Comparison of ENCODE assay signal across 34 mouse cellular contexts in the genomic region with DNA sequence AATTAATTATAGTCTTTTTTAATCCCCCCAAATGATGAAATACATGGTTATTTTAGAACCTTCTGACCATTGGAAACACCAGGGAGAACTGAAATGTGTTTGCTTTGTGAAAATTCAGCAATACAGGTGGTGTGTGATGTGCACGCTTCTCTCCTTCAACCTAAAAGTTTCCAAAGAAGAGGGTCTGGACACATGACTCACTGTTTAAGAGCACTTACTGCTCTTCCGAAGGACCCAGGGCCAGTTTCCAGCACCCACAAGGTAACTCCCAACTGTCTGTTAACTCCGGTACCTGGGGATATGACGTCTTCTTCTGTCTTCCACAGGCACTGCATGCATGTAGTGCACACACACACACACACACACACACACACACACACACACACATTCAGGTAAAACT.
"Had no signal": no experiment of that assay in that cellular context is flagged by ENCODE, and none has a peak within 500 bp of the region (broad histone marks: within the 10 kb centered on the region; RNA-seq: fewer than 3 reads in every experiment).

No protein-coding gene starts in this region.

- DNase-seq: heart, postnatal 10 days; heart, postnatal 14 days; heart, postnatal 36 days; heart, postnatal 4 days; kidney, adult 11 months; kidney, adult 18-20 months; kidney, adult 2 months; kidney, adult 8-10 months; kidney, adult 9 months; kidney, postnatal 10 days; kidney, postnatal 14 days; kidney, postnatal 25 days; kidney, postnatal 36 days; kidney, postnatal 4 days; layer of hippocampus, adult 9-11 months; layer of hippocampus, postnatal 36 days had no signal

- H3K36me3 ChIP-seq: heart, embryonic 10.5 days; heart, embryonic 12.5 days; heart, embryonic 13.5 days; heart, embryonic 15.5 days; hindbrain, embryonic 10.5 days; hindbrain, embryonic 12.5 days; hindbrain, embryonic 13.5 days; hindbrain, embryonic 15.5 days; intestine, embryonic 15.5 days; kidney, embryonic 15.5 days had no signal

- H3K4me2 ChIP-seq: heart, embryonic 12.5 days; heart, embryonic 13.5 days; heart, embryonic 15.5 days; hindbrain, embryonic 12.5 days; hindbrain, embryonic 13.5 days; hindbrain, embryonic 14.5 days; hindbrain, embryonic 15.5 days; intestine, embryonic 15.5 days; kidney, embryonic 15.5 days had no signal

- H3K27me3 ChIP-seq: heart, embryonic 12.5 days; heart, embryonic 13.5 days; heart, embryonic 15.5 days; hindbrain, embryonic 12.5 days; hindbrain, embryonic 13.5 days; hindbrain, embryonic 15.5 days; intestine, embryonic 15.5 days; kidney, embryonic 15.5 days had no signal

- H3K27ac ChIP-seq: heart, embryonic 10.5 days; heart, embryonic 13.5 days; heart, embryonic 15.5 days; hindbrain, embryonic 10.5 days; hindbrain, embryonic 12.5 days; hindbrain, embryonic 13.5 days; hindbrain, embryonic 14.5 days; hindbrain, embryonic 15.5 days; hindbrain, postnatal 0 days; intestine, embryonic 15.5 days; kidney, embryonic 15.5 days; kidney, postnatal 0 days; layer of hippocampus, adult 2 months had no signal

- H3K4me1 ChIP-seq: heart, embryonic 12.5 days; heart, embryonic 13.5 days; heart, embryonic 15.5 days; hindbrain, embryonic 10.5 days; hindbrain, embryonic 12.5 days; hindbrain, embryonic 13.5 days; hindbrain, embryonic 15.5 days; intestine, embryonic 15.5 days; kidney, embryonic 15.5 days had no signal

- H3K4me3 ChIP-seq: heart, embryonic 10.5 days; heart, embryonic 12.5 days; heart, embryonic 13.5 days; heart, embryonic 15.5 days; hindbrain, embryonic 10.5 days; hindbrain, embryonic 12.5 days; hindbrain, embryonic 13.5 days; hindbrain, embryonic 15.5 days; intestine, embryonic 15.5 days; kidney, embryonic 15.5 days; layer of hippocampus, adult 2 months had no signal

- ATAC-seq: hindbrain, embryonic 16.5 days; hindbrain, postnatal 0 days; inflammation-experienced regulatory T-cells, adult 6 months; intestine, embryonic 15.5 days; intestine, embryonic 16.5 days; intestine, postnatal 0 days had no signal

- H3K9ac ChIP-seq: heart, embryonic 12.5 days; heart, embryonic 13.5 days; heart, embryonic 15.5 days; hindbrain, embryonic 12.5 days; hindbrain, embryonic 13.5 days; hindbrain, embryonic 14.5 days; hindbrain, embryonic 15.5 days; intestine, embryonic 15.5 days; kidney, embryonic 15.5 days had no signal

- H3K9me3 ChIP-seq: heart, embryonic 10.5 days; heart, embryonic 12.5 days; heart, embryonic 13.5 days; heart, embryonic 15.5 days; hindbrain, embryonic 10.5 days; hindbrain, embryonic 12.5 days; hindbrain, embryonic 13.5 days; hindbrain, embryonic 15.5 days; intestine, embryonic 15.5 days; kidney, embryonic 15.5 days had no signal
